Mouse (Mus musculus): ENCODE results near the gene Rtkn2. TPM values are rescaled to one million over a fixed set of nuclear protein-coding genes. Genes with fewer than 3 reads are reported as not detected.

Gene Rtkn2
- total and polyA plus RNA-seq, 3 experiments = 1.1 to 1.3 TPM; not detected in 1

DNA sequence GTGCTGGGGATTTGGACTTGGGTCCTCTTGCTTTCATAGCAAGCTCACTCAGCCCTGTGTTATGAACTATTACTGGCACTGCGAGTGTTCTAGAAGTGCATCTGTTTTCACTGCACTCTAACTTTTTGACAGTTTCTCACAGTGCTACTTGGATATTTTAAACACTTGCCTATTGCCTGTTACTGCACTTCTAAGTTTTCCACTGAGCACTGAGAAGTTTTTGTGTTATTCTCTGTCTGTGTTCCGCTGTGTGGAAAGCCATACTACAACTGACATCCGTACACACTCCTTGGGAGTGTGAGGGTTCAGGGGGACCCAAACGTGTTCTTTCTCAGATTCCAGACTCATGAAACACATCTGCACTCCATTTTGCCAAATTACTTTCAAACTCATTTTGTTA lies 107.6 kb downstream of the Rtkn2 start:
- H3K9me3 ChIP-seq (replicated peaks; ENCODE audit: insufficient read depth, low read length) = no peaks in the 10 kb centered on the region

DNA sequence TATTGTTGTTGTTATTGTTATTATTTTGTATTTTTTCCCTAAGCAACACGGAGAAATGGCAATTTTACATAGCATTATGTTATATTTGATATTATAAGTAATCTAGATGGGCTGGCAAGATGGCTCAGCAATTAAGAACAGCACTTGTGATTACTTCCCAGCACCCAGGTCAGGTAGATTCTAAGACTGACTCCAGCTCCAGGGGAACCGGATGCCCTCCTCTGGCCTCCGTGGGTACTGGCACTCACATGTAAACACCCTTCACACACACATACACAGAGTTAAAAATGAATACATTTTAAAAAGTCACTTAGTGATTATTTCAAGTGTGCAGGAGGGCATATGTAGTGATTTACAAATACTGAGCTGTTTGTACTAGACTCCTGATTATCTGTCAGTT lies 108.4 kb downstream of the Rtkn2 start:
- TF ChIP-seq ZMIZ1 (IDR thresholded peaks at IDR 0.05; ENCODE audit: low read depth, low read length) (no peak), GATA1 (IDR thresholded peaks at IDR 0.05; ENCODE audit: low read depth, low read length) (no peak), CHD1 (IDR thresholded peaks at IDR 0.05; ENCODE audit: low read depth, low read length) (no peak), KAT2A (conservative IDR thresholded peaks at IDR 0.05; ENCODE audit: low read depth, low read length) (no peak), MYB (IDR thresholded peaks at IDR 0.05; ENCODE audit: low read depth, low read length) (no peak), SIN3A (IDR thresholded peaks at IDR 0.05; ENCODE audit: low read length) (no peak), SMC3 (IDR thresholded peaks at IDR 0.05; ENCODE audit: low read depth, low read length) (no peak), BHLHE40 (IDR thresholded peaks at IDR 0.05; ENCODE audit: borderline replicate concordance, low read depth, low read length) (no peak), RCOR1 (IDR thresholded peaks at IDR 0.05; ENCODE audit: low read depth, low read length) (no peak), TCF12 (IDR thresholded peaks at IDR 0.05; ENCODE audit: low read depth, low read length) (no peak), POLR2AphosphoS2 (IDR thresholded peaks at IDR 0.05; ENCODE audit: low read length) (no peak), MXI1 (IDR thresholded peaks at IDR 0.05; ENCODE audit: low read depth, low read length) (no peak), ZNF384 (IDR thresholded peaks at IDR 0.05; ENCODE audit: low read depth, low read length) (no peak), NRF1 (IDR thresholded peaks at IDR 0.05; ENCODE audit: insufficient read depth, low read depth, low read length, poor library complexity, severe bottlenecking) (no peak), POLR2A (IDR thresholded peaks at IDR 0.05; ENCODE audit: control insufficient read depth in 1 of 2, insufficient read depth in 1 of 2, low read depth in 1 of 2, low read length in 2 of 2, poor library complexity in 1 of 2) (no peak), CTCF (IDR thresholded peaks at IDR 0.05 in 2 of 3, conservative IDR thresholded peaks at IDR 0.05 in 1 of 3; ENCODE audit: control insufficient read depth in 1 of 3, insufficient read depth in 1 of 3, low read depth in 2 of 3, low read length in 3 of 3, poor library complexity in 1 of 3, severe bottlenecking in 1 of 3) (no peak; a peak in 1 of 6 replicates), ZKSCAN1 (IDR thresholded peaks at IDR 0.05; ENCODE audit: low read depth, low read length) (no peak), ETS1 (IDR thresholded peaks at IDR 0.05; ENCODE audit: low read depth, low read length) (no peak), MAFK (IDR thresholded peaks at IDR 0.05; ENCODE audit: borderline replicate concordance, low read depth, low read length) (no peak), UBTF (IDR thresholded peaks at IDR 0.05; ENCODE audit: borderline replicate concordance, insufficient read depth, low read depth, low read length) (no peak)
- no peaks in the 10 kb centered on the region for H3K4me1 ChIP-seq (ENCODE audit: control insufficient read depth in 1 of 2, insufficient read depth in 2 of 2, low read length in 2 of 2)
- no peaks in the 10 kb centered on the region for H3K9me3 ChIP-seq (replicated peaks; ENCODE audit: insufficient read depth, low read length)
- DNase-seq (ENCODE audit: low read depth, low spot score) = no peak
- no peaks in the 10 kb centered on the region for H3K79me2 ChIP-seq (ENCODE audit: control insufficient read depth, insufficient read depth, low read length, poor library complexity)
- H3K4me3 ChIP-seq (ENCODE audit: control insufficient read depth in 1 of 2, insufficient read depth in 1 of 2, low read depth in 2 of 2, low read length in 2 of 2) = no peak overlapping the region
- no peaks in the 10 kb centered on the region for H3K27me3 ChIP-seq (ENCODE audit: control insufficient read depth in 1 of 2, insufficient read depth in 2 of 2, low read length in 2 of 2)
- H3K27ac ChIP-seq (ENCODE audit: control insufficient read depth, low read depth, low read length) = no peak overlapping the region
- H3K36me3 ChIP-seq (ENCODE audit: control insufficient read depth in 1 of 2, insufficient read depth in 2 of 2, low read length in 2 of 2) = no peaks in the 10 kb centered on the region
- no peak overlapping the region for H3K9ac ChIP-seq (ENCODE audit: control insufficient read depth, low read depth, low read length, poor library complexity, severe bottlenecking)

More for the DNA sequence above, 107.6 kb downstream of the Rtkn2 start:
- no peaks in the 10 kb centered on the region for H3K27me3 ChIP-seq (ENCODE audit: control insufficient read depth in 1 of 2, insufficient read depth in 2 of 2, low read length in 2 of 2)
- peaks cover 0 to 3% of the 10 kb centered on the region in 2 experiments; a peak in 1 of 4 replicates for H3K4me1 ChIP-seq (ENCODE audit: control insufficient read depth in 1 of 2, insufficient read depth in 2 of 2, low read length in 2 of 2)
- DNase-seq (ENCODE audit: low read depth, low spot score) = no peak
- no peak overlapping the region for H3K9ac ChIP-seq (ENCODE audit: control insufficient read depth, low read depth, low read length, poor library complexity, severe bottlenecking)
- no peak for TF ChIP-seq POLR2AphosphoS5 (IDR thresholded peaks at IDR 0.05; ENCODE audit: borderline replicate concordance, low read depth, low read length)
- no peak for TF ChIP-seq POLR2AphosphoS2 (IDR thresholded peaks at IDR 0.05; ENCODE audit: low read length)
- no peak for TF ChIP-seq CTCF (IDR thresholded peaks at IDR 0.05 in 2 of 3, conservative IDR thresholded peaks at IDR 0.05 in 1 of 3; ENCODE audit: control insufficient read depth in 1 of 3, insufficient read depth in 1 of 3, low read depth in 2 of 3, low read length in 3 of 3, poor library complexity in 1 of 3, severe bottlenecking in 1 of 3)
- no peak for TF ChIP-seq RCOR1 (IDR thresholded peaks at IDR 0.05; ENCODE audit: low read depth, low read length)
- no peak for TF ChIP-seq POLR2A (IDR thresholded peaks at IDR 0.05; ENCODE audit: control insufficient read depth in 1 of 2, insufficient read depth in 1 of 2, low read depth in 1 of 2, low read length in 2 of 2, poor library complexity in 1 of 2)
- no peak for TF ChIP-seq ETS1 (IDR thresholded peaks at IDR 0.05; ENCODE audit: low read depth, low read length)
- TF ChIP-seq NRF1 (IDR thresholded peaks at IDR 0.05; ENCODE audit: insufficient read depth, low read depth, low read length, poor library complexity, severe bottlenecking) = no peak
- no peak for TF ChIP-seq MYB (IDR thresholded peaks at IDR 0.05; ENCODE audit: low read depth, low read length)
- no peak for TF ChIP-seq ZNF384 (IDR thresholded peaks at IDR 0.05; ENCODE audit: low read depth, low read length)
- no peak for TF ChIP-seq EP300 (IDR thresholded peaks at IDR 0.05; ENCODE audit: low read depth in 1 of 2, low read length in 2 of 2)
- no peak for TF ChIP-seq SMC3 (IDR thresholded peaks at IDR 0.05; ENCODE audit: low read depth, low read length)
- TF ChIP-seq RAD21 (IDR thresholded peaks at IDR 0.05; ENCODE audit: low read depth, low read length) = no peak
- TF ChIP-seq CHD1 (IDR thresholded peaks at IDR 0.05; ENCODE audit: low read depth, low read length) = no peak
- no peak for TF ChIP-seq KAT2A (conservative IDR thresholded peaks at IDR 0.05; ENCODE audit: low read depth, low read length)
- no peak for TF ChIP-seq UBTF (IDR thresholded peaks at IDR 0.05; ENCODE audit: borderline replicate concordance, insufficient read depth, low read depth, low read length)
- TF ChIP-seq HCFC1 (IDR thresholded peaks at IDR 0.05; ENCODE audit: low read depth, low read length) = no peak
- TF ChIP-seq TCF12 (IDR thresholded peaks at IDR 0.05; ENCODE audit: low read depth, low read length) = no peak
- TF ChIP-seq USF1 (IDR thresholded peaks at IDR 0.05; ENCODE audit: low read depth, low read length) = no peak
- TF ChIP-seq GATA1 (IDR thresholded peaks at IDR 0.05; ENCODE audit: low read depth, low read length) = no peak
- peaks cover 0 to 2% of the 10 kb centered on the region in 2 experiments; a peak in 1 of 4 replicates for H3K36me3 ChIP-seq (ENCODE audit: control insufficient read depth in 1 of 2, insufficient read depth in 2 of 2, low read length in 2 of 2)
- no peak overlapping the region for H3K27ac ChIP-seq (ENCODE audit: control insufficient read depth, low read depth, low read length)
- H3K4me3 ChIP-seq (ENCODE audit: control insufficient read depth in 1 of 2, insufficient read depth in 1 of 2, low read depth in 2 of 2, low read length in 2 of 2) = no peak overlapping the region
- H3K79me2 ChIP-seq (ENCODE audit: control insufficient read depth, insufficient read depth, low read length, poor library complexity) = no peaks in the 10 kb centered on the region
